Mouse (Mus musculus): ENCODE results near the gene Rapgef5.

DNA sequence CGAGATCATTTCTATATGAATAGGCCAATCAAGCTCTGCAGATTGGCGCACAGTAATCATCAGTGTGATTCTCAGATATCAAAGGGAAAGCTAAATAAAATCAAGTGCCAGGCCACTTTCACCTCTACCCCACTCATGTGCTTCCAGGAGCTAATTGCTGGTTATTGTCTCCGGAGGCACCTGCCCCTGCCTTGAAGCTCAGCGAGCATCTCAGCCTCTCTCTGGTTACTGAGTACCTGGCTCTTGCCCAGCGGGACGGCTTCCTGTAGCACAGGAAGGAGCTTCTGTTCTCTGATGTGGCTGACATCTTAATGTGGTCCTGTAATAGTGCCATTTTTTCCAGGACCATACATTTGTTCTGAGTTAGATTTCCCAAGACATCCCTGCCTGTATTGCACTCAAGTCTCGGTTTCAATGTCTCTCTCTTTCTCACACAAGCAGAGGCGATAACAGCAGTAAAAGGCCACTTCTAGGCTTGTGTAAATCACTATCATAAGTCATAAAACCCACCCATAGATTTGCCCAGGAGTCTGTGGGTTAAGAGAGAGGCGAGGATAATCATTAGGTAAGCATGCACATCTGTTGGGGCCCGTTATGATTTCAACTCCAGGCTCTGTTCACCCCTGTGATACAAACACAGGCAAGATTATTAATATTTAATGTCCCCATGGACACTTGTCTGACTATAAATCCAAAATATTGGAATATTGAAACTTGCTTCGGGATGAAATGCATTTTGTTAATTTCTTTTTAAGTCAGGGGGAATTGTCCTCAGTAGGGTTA, 2.9 kb upstream of the Rapgef5 start:
- TF ChIP-seq TAL1 (IDR thresholded peaks at IDR 0.05; ENCODE audit: low read length), result no peak
- no peak for TF ChIP-seq GATA1 (IDR thresholded peaks at IDR 0.05; ENCODE audit: low read length)
